Mouse (Mus musculus): Measurements from ENCODE around the gene Sgca.

- TF ChIP-seq CTCF (IDR thresholded peaks at IDR 0.05; ENCODE audit: low read depth) (no peak), EP300 (IDR thresholded peaks at IDR 0.05; ENCODE audit: low read depth) (no peak)
These were observed 35.0 kb downstream of the Sgca start for GRCm38 (mm10) chr11:94941121-94941520.
